Mouse (Mus musculus) gastrocnemius, postnatal 14 days (tissue): ENCODE results near the gene Sntb2. TPM values are rescaled to one million over a fixed set of nuclear protein-coding genes. Genes with fewer than 3 reads are reported as not detected.
"Not testable (repeated sequence)": the region's sequence is repeated elsewhere in the genome, so short reads cannot be mapped to it uniquely, and the experiment has no call there.

ENCODE experiments used
- DNase-seq: peaks from one replicate; pipeline ENCODE4 v3.0.0; 2021; ENCODE audit warnings: mixed read lengths
- intact Hi-C: fragments of 180-260 bp; cut with DNase I; formaldehyde crosslinking; loops from one replicate; pipeline ENCODE4 v1.15.1; 2025; ENCODE audit warnings: low total_unique reads
- total RNA-seq, 2 experiments: library from RNA; stranded (reverse); gene quantifications; 2 replicates each; pipeline ENCODE4 v1.2.3; 2021

The Sntb2 gene
- total RNA-seq, 2 experiments from 2014 or later, result 11.0 to 13.9 TPM

DNA sequence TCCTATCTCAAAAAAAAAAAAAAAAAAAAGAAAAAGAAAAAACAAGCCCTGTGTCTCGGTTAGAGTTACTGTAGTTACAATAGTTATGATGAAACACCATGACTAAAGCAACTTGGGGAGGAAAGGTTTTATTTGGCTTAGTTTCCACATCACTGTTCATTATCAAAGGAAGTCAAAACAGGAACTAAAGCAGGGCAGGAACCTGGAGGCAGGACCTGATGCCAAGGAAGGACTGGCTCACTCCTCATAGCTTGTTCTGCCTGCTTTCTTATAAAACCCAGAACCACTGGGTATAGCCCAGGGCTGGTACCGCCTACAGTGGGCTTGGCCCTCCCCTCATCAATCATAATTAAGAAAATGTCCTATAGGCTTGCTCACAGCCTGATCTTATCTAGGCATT is 24.1 kb downstream of the Sntb2 start:
- no peak for DNase-seq
- intact Hi-C loops, result no loop called here

DNA sequence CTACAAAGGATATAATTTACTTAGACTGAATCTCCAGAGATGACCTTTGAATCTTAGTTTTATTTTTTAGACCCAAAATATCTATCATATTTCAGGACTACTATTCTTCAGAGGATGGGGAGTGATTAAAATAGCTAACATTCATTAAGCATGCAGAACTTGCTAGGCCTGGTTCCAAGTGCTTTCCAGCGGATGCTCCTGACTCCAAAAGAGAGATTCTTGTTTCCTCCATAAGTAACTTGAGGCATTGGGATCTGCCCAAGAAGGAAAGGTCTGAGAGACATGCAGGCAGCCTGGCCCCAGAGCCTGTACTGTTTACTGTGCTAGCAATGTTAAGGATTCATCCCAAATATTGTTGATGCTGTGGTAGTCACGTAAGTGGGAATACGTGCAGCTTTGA is 26.8 kb downstream of the Sntb2 start:
- intact Hi-C loops, result no loop called here
- no peak for DNase-seq

DNA sequence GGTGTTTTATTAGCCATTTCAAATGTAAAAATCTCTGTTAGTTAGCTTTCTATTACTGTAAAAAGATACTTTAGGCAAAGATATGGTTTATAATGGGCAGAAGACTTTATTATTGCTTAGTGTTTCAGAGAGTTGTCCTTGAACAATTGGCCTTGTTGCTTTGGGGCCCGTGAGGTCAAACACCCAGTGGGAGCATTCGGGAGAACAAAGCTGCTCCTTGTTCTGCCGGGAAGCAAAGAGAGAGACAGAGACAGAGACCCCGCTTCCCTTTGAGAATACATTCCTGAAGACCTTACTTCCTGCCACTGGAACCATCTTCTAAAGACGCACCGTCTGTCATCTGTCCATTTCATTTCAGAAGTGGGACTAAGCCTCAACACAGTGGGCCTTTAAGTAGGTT is 27.8 kb downstream of the Sntb2 start:
- intact Hi-C loops, result no loop called here
- no peak for DNase-seq

DNA sequence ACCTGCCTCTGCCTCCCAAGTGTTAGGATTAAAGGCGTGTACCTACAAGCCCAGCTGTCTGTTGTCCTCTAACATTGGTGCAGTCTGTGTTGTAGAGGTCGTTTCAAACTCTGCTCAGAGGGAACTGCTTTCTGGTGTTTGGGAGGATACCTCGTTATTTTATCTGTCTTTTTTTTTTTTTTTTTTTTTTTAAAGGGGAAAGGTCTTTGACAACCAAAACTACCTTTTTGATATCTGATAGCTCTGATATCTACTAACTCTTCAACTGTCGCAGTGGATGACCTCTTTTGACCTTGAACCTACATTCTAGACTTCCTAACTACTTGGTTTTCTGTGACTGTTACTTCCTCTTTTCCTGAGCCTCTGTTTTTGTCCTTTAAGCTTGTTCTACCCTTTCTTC is 29.0 kb downstream of the Sntb2 start:
- intact Hi-C loops, result no loop called here
- no peak for DNase-seq

DNA sequence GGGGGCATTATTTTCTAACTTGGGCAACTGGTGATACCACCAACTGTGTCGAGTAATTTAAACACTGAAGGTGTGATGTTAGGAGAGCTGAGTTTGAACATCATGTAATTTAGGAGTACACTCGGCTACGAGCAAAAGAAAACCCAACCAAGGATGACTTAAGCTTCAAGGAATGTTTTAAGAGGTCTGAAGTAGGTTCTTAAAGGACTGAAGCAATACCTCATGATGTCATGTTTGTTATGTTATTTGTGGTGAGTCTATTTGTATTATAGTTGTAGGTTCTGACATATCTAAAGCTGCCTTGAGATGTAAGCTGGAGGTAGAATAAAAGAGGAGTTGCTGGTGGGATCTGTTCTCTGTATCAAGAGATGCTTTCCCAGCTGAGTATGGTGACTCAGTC is 34.4 kb downstream of the Sntb2 start:
- intact Hi-C loops, result no loop called here
- DNase-seq, result no peak

DNA sequence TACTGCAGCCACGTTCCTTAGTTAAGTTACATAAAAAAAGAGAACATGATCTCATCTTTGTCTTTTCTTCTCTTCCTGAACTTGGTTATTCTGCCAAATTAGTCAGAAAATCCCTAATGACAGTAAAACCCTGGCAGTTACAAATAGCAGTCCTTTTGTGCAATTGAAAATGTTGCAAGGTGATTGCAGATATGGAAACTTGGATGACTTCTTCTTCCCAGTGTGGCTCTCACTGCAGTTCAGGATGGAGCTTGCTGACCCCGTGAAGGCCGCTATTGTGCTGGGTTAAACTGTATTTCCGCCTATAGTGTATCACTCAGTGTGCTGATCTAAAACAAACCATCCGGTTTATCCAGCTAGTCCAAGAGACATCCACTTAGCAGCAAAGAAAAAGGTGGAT is 36.4 kb downstream of the Sntb2 start:
- intact Hi-C loops, result no loop called here
- DNase-seq, result no peak

DNA sequence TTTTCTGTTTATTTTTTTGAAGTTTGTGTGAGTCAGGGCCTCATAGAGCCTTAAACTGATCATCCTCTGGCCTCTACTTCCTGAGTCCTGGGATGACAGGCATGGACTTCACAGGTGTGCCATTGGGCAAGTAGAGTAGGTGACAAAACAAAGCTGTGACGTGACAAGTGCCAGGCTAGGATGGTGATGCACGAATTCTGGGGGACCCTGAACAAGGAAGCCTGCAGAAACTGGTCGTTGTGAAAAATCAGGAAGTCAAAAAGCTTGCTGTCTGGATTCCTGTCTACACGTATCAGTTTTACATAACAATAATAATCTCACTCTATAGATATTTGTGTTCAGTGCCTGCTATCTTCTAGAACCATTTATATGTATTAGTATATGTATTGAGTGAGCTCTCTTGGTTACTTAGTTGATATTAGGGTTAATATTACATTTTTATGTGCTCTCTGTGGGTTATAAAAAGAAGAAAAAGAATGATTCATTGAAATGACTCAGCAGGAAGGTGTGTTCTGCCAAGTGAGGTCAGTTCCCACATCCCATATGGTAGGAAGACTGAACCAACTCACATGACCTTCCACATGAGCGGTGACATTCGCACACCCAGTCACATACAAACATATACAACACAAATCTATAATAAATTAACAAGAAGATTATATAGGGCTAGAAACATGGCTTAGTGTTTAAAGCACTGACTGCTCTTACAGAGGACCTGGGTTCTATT is 37.2 kb downstream of the Sntb2 start:
- intact Hi-C loops, result no loop called here
- DNase-seq, result no peak

DNA sequence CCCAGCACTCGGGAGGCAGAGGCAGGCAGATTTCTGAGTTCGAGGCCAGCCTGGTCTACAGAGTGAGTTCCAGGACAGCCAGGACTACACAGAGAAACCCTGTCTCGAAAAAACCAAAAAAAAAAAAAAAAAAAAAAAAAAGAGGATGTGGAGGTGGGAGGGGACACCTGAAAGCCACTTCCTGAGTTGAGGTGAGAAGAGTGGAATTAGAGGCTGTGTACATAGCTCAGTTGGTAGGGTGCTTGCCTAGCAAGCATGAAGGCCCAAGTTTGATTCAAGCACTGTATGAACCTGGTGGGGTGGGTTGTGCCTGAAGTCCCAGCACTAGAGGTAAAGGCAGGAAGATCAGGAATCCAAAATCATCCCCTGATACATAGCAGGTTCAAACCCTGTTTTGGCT is 38.0 kb downstream of the Sntb2 start:
- intact Hi-C loops, DNase-seq: not testable (repeated sequence)

DNA sequence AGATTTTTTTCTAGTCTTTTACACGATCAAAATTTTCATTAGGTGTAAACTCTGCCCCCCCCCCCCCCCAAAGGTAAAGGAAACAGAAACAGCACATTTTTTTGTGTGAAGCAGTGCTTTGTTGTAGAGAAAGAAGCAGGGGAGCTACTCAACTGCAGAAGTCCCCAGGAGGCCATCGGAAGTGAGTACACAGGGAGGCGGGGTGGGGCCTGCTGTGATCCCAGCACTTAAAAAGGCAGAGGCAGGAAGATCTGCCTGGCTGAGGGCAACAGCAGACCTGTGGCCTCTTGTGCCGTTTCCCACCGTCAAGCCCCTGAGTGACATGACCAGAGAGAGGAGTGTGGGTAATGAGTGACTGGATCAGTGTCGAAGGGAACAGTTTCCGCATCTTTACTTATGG is 39.2 kb downstream of the Sntb2 start:
- intact Hi-C loops, result loop anchor here (5.0 kb wide), 1 partner anchor 32 kb away; no protein-coding TSS in a partner anchor
- DNase-seq, result no peak

DNA sequence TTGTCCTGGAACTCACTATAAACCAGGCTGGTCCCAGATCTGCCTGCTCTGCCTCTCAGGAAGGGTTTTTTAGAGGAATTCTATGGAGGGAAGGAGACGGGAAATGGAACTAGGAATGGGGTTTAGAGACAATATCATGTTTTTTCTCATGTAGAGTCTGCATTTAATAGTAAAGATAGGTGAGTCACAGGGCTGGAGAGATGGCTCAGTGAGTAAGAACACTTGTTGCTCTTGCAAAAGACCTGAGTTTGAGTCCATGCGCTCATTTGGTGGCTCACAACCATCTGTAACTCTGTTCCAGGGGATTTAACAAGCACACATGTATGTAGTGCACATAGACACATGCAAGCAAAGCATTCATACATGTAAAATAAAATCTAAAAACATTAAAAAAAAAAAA is 40.2 kb downstream of the Sntb2 start:
- DNase-seq, result no peak
- intact Hi-C loops, result loop anchor here (5.0 kb wide), 1 partner anchor 33 kb away; no protein-coding TSS in a partner anchor

DNA sequence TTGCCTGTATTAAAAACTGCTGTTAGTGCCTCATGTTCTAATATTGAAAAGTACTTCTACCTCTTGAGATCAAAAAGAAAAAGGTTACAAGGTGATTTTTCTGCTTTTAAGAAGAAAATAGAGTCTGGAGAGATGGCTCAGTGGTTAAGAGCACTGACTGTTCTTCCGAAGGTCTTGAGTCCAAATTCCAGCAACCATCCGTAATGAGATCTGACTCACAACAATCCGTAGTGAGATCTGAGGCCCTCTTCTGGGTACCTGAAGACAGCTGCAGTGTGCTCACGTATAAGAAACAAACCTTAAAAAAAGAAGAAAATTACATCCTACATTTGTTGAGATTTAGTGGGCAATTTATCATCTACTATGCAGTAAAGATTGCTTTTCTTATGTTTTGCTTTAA is 40.9 kb downstream of the Sntb2 start:
- DNase-seq, result no peak
- intact Hi-C loops, result loop anchor here (5.0 kb wide), 1 partner anchor 34 kb away; no protein-coding TSS in a partner anchor

DNA sequence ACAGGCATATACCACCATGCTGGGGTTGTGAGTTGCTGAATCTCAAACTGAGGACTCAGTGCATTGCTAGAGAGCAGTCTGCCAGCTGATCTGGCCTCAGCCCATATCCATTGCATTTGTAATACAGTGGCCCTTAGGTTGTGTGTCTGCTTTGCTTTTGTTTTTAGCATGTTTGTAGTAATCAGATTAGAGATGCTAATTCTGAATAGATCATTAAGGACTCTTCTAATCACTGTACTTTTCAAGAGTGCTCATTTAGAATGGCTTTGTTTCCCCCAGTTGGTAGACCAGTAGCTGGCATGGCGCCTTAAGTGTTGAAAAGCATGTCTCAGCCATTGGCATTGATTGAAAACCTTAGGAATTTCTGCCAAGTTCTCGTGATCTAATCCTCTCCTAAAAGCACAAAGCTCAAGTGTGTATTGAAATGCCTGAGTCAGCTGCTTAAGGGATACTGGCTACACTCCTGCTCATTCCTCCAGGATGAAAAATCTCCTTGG is 43.3 kb downstream of the Sntb2 start:
- intact Hi-C loops, result loop anchor here (5.0 kb wide), 1 partner anchor 37 kb away; no protein-coding TSS in a partner anchor
- peak; percentile 19 for DNase-seq

DNA sequence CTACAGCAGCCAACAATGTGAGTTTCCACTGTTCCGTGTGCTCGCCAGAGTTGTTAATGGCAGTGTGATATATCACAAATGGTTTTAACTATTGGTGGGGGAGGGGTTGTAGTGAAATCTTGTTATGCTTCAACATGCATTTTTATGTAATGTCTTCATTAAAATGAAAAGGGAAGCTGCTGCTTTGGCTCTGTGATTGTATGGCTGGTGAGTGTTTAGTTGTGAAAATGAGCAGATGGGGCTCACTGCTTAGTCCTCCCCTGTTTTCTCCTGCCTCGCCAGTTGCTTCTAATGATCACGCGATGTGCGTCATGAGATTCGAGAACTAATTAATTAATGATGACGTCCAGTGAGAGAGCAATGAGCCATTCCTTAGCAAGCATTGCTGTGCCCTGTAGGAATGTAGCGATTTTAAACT is 49.9 kb downstream of the Sntb2 start:
- no peak for DNase-seq
- intact Hi-C loops, result no loop called here

DNA sequence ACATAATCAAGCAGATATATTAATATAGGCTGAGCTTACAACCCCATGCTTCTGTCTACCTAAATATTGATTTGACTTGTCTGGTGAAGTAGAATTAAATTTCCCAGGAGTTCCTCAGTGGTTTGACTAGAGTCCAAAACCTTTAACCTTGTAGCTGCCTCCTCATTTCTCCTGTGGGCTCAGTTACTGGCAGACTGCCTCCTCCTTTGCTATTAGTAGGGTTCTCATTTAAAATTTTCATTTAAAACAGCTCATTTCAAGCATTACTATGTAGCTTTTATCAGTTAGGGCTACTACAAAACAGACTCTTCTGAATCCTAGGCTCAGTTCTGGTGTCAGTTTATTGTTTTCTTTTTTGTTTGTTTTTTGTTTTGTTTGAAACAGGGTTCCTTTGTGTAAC is 50.4 kb downstream of the Sntb2 start:
- no peak for DNase-seq
- intact Hi-C loops, result no loop called here

DNA sequence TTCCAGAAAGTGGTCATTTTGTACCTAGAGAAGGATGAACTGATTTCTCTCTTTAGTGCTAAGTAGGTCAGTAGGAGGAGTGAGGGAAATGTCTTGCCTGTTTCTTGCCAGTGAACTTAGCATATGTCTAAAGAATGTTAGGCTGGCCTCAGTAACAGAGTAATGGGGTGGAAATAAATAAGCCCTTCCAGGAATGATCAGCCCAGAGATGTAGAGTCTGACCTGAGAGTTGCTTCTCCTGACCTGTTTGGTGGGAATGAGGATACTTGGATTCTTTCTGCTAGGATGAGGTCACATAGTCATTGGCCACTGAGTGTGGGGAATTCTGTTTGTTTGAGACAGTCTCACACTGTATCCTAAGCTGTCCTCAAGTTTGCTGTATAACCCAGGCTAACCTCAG is 52.0 kb downstream of the Sntb2 start:
- no peak for DNase-seq
- intact Hi-C loops, result no loop called here

DNA sequence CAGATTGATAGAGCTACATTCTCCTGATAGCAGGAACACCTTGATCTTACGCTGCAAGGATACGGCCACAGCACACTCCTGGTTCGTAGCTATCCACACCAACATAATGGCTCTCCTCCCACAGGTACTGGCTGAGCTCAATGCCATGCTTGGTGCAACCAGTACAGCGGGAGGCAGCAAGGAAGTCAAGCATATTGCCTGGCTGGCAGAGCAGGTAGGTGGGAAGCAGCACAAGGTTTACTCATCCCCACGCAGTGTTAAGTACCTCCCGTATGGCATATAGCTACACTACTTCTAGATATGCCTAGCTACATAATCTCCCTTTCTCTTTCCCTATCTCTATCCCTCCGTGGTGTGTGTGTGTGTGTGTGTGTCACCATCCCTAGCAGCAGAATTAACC is 55.8 kb downstream of the Sntb2 start:
- intact Hi-C loops, result no loop called here

DNA sequence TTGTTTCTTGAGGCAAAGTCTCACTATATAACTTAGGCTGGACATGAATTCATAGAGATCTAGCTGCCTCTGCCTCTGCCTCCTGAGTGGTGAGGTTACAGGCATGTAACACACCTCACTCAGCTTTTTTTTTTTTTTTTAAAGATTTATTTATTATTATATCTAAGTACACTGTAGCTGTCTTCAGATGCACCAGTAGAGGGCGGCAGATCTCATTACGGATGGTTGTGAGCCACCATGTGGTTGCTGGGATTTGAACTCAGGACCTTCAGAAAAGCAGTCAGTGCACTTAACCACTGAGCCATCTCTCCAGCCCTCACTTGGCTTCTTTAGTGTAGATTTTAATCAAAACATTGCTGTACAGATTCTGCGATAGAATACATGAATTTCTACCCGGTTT is 60.8 kb downstream of the Sntb2 start:
- not testable (repeated sequence) for DNase-seq

More for the DNA sequence above, 55.8 kb downstream of the Sntb2 start:
- DNase-seq, result no peak

DNA sequence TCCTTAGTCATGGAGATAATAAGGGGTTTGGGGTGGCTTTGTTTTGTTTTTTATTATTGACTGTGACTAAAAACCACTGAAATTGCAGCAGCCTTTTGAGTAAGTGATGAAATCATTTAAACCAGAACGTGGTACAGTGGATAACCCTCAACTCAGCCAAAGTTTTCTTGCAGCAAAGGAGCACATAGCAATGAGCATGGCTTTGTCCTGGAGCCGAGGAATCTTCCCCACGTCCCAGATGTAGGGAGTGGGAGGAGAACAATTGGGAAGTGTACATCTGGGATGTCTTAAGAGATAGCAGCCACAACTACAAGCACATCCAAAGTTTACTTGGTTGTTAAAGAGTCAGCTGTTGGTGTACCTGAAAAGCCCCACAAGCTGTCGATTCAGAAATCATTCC is 61.9 kb downstream of the Sntb2 start:
- intact Hi-C loops, result no loop called here
- DNase-seq, result no peak

More for the DNA sequence above, 60.8 kb downstream of the Sntb2 start:
- intact Hi-C loops, result not testable (repeated sequence)

DNA sequence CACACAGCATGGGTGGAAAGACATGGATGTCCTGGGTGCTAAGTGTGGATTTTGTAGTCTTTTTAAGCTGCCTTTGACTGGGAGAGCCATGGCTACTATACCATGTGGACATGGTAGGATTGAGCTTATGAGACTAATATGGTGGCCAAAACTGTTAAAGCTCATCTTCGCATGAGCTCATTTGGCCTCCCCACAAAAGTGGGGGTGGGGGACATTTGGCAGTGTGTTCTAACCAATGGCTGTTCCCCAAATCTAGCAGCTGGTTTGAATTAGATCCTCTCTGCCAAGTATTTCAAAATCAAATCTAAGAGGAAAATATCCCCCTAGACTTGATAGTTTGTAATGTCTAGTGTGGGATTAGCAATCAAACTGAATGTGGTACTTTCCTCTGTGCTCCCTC is 63.5 kb downstream of the Sntb2 start:
- intact Hi-C loops, result no loop called here
- peak; percentile 60 for DNase-seq

DNA sequence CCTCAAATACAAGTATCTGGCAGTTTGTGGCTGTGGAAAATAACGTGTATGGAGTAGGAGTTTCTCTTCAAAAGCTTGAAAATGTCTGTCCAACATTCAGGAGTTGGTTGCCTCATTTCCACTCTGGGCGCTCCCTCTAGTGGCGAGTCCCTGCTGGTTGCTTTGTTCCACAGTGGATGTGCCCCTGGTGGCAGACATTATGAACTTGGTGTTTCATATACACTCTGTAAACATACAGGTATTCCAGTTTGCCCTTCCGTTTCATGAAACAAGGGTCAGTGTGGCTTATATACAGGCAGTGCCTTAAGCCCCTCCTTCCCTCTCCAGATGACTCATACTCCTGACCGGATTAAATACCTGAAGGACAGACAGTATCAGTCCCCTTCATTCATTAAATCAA is 67.0 kb downstream of the Sntb2 start:
- peak; percentile 89 for DNase-seq
- intact Hi-C loops, result loop anchor here (5.0 kb wide), 3 partner anchors 75 to 305 kb away; no protein-coding TSS in a partner anchor

DNA sequence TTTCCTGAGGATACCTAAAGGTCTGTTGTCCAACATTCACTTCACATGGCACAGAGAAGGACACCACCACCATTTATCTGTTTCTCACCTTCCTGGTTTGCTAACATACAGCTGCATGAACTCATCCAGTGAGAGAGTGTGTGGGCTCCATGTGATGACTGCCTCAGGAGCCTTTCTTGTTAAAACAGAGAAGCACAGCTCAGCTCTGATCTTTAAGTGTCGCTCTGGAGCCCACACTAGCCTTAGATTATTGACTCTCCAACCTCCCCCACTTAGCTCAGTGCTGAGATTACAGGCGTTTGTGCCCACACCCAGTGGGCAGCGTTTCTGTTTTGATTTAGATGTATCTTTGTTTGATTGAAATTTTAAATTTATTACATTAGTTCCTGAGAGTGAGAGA is 72.2 kb downstream of the Sntb2 start:
- DNase-seq, result no peak

More for the DNA sequence above, 72.2 kb downstream of the Sntb2 start:
- intact Hi-C loops, result no loop called here
